Mouse (Mus musculus) midbrain, embryonic 13.5 days (tissue): Measurements from ENCODE around the gene Dmrtb1. TPM values are rescaled to one million over a fixed set of nuclear protein-coding genes. Genes with fewer than 3 reads are reported as not detected.

Experiments
- ATAC-seq: fragments of 200-750 bp; cut with Nextera tagmentation; 2 replicates; pipeline ENCODE4 v1.8.0; 2017; ENCODE audit warnings: mild to moderate bottlenecking, moderate TSS enrichment, moderate library complexity
- H3K27ac ChIP-seq: fragments of 300-500 bp; sonication (generic); 2 replicates; pipeline ENCODE4 v1.5.1; 2015; ENCODE audit warnings: inconsistent platforms, mild to moderate bottlenecking, moderate library complexity
- H3K27me3 ChIP-seq: fragments of 300-500 bp; sonication (generic); 2 replicates; pipeline ENCODE4 v1.6.1; 2015; ENCODE audit warnings: mild to moderate bottlenecking, inconsistent platforms
- H3K36me3 ChIP-seq: fragments of 300-500 bp; sonication (generic); 2 replicates; pipeline ENCODE4 v1.6.1; 2015; ENCODE audit warnings: mild to moderate bottlenecking, inconsistent platforms
- H3K4me1 ChIP-seq: fragments of 300-500 bp; sonication (generic); replicated peaks from 2 replicates; pipeline ENCODE4 v1.6.1; 2015; ENCODE audit warnings: inconsistent platforms
- H3K4me2 ChIP-seq: fragments of 300-500 bp; sonication (generic); replicated peaks from 2 replicates; pipeline ENCODE4 v1.6.1; 2015; ENCODE audit warnings: moderate library complexity, mild to moderate bottlenecking, inconsistent platforms
- H3K4me3 ChIP-seq: fragments of 300-500 bp; sonication (generic); replicated peaks from 2 replicates; pipeline ENCODE4 v1.5.1; 2015; ENCODE audit warnings: mild to moderate bottlenecking, inconsistent platforms
- H3K9ac ChIP-seq: fragments of 300-500 bp; sonication (generic); replicated peaks from 2 replicates; pipeline ENCODE4 v1.6.1; 2015; ENCODE audit warnings: mild to moderate bottlenecking, inconsistent platforms
- H3K9me3 ChIP-seq: fragments of 300-500 bp; sonication (generic); 2 replicates; pipeline ENCODE4 v1.6.1; 2016; ENCODE audit warnings: mild to moderate bottlenecking, inconsistent platforms
- WGBS: fragments of 180-500 bp; shearing (Covaris S2); methylation state at CpG from one replicate; pipeline ENCODE4 v1.1.7; 2015; 5-methylcytosine and 5-hydroxymethylcytosine counted together
- polyA plus RNA-seq: library from polyadenylated mRNA; unstranded; fragments of >200 nt; fragmentation: Nextera tagmentation; extraction: Ambion mirVana; gene quantifications from 2 replicates; pipeline ENCODE4 v1.2.1, GENCODE M21; 2015

Gene Dmrtb1
- polyA plus RNA-seq, 1 experiment from 2014 or later: 79.2 TPM

- peaks cover 29% of the 10 kb centered on the region for H3K4me1 ChIP-seq
- H3K36me3 ChIP-seq: no peaks in the 10 kb centered on the region
- no peak overlapping the region for H3K27ac ChIP-seq
- no peaks in the 10 kb centered on the region for H3K27me3 ChIP-seq
- ATAC-seq: peak; percentile 57; the same call in 1 of the 2 replicates
- H3K9ac ChIP-seq: no peak overlapping the region
- no peaks in the 10 kb centered on the region for H3K9me3 ChIP-seq
- H3K4me2 ChIP-seq: no peak overlapping the region
- no peak overlapping the region for H3K4me3 ChIP-seq
- 58% methylated on average over 9 of the region's 9 CpGs for WGBS
These were observed 32.8 kb upstream of the Dmrtb1 start for GRCm38 (mm10) chr4:107716754-107717299.

- Histone ChIP-seq H3K9ac (no peak overlapping the region), H3K36me3 (no peaks in the 10 kb centered on the region), H3K4me1 (0 out of 2 replicates have a peak, but pooled peaks cover 6% of the 10 kb centered on the region), H3K9me3 (no peaks in the 10 kb centered on the region), H3K27me3 (no peaks in the 10 kb centered on the region), H3K4me3 (no peak overlapping the region), H3K4me2 (no peak overlapping the region), H3K27ac (no peak overlapping the region)
- ATAC-seq: no peak
- WGBS: 71% methylated on average over 4 of the region's 4 CpGs
These were observed 22.9 kb upstream of the Dmrtb1 start for GRCm38 (mm10) chr4:107706884-107707283.

GRCm38 (mm10) chr4:107704185-107704584 is 20.2 kb upstream of the Dmrtb1 start:
- no peak overlapping the region for H3K27ac ChIP-seq
- WGBS: 81% methylated on average over 1 of the region's 1 CpGs

GRCm38 (mm10) chr4:107701679-107702078 is 17.6 kb upstream of the Dmrtb1 start:
- H3K27ac ChIP-seq: no peak overlapping the region
- no peak overlapping the region for H3K9ac ChIP-seq
- no peaks in the 10 kb centered on the region for H3K9me3 ChIP-seq
- H3K36me3 ChIP-seq: no peaks in the 10 kb centered on the region
- no peaks in the 10 kb centered on the region for H3K27me3 ChIP-seq
- WGBS: 79% methylated on average over 11 of the region's 11 CpGs
- no peak for ATAC-seq
- H3K4me2 ChIP-seq: no peak overlapping the region
- no peak overlapping the region for H3K4me3 ChIP-seq
- peaks cover 7% of the 10 kb centered on the region; the same call in 1 of the 2 replicates for H3K4me1 ChIP-seq

More at GRCm38 (mm10) chr4:107704185-107704584, 20.2 kb upstream of the Dmrtb1 start:
- Histone ChIP-seq H3K9ac (no peak overlapping the region), H3K9me3 (no peaks in the 10 kb centered on the region), H3K36me3 (no peaks in the 10 kb centered on the region), H3K4me3 (no peak overlapping the region), H3K27me3 (no peaks in the 10 kb centered on the region), H3K4me2 (no peak overlapping the region), H3K4me1 (peaks cover 7% of the 10 kb centered on the region; the same call in 1 of the 2 replicates)
- no peak for ATAC-seq

GRCm38 (mm10) chr4:107701116-107701515 is 17.1 kb upstream of the Dmrtb1 start:
- Histone ChIP-seq H3K4me1 (peaks cover 7% of the 10 kb centered on the region; the same call in 1 of the 2 replicates), H3K27ac (no peak overlapping the region), H3K36me3 (no peaks in the 10 kb centered on the region), H3K9ac (no peak overlapping the region), H3K9me3 (no peaks in the 10 kb centered on the region), H3K27me3 (no peaks in the 10 kb centered on the region), H3K4me3 (no peak overlapping the region), H3K4me2 (no peak overlapping the region)
- no peak; the same call in 1 of the 2 replicates for ATAC-seq
- 28% methylated on average over 11 of the region's 11 CpGs for WGBS

- ATAC-seq: no peak
- no peak overlapping the region for H3K4me3 ChIP-seq
- H3K4me1 ChIP-seq: peaks cover 7% of the 10 kb centered on the region; the same call in 1 of the 2 replicates
- no peak overlapping the region for H3K9ac ChIP-seq
- no peaks in the 10 kb centered on the region for H3K9me3 ChIP-seq
- no peaks in the 10 kb centered on the region for H3K27me3 ChIP-seq
- no peak overlapping the region for H3K4me2 ChIP-seq
- no peak overlapping the region for H3K27ac ChIP-seq
- H3K36me3 ChIP-seq: no peaks in the 10 kb centered on the region
- 79% methylated on average over 9 of the region's 9 CpGs for WGBS
These were observed 15.2 kb upstream of the Dmrtb1 start for GRCm38 (mm10) chr4:107699271-107699670.

GRCm38 (mm10) chr4:107693816-107694215 is 9.8 kb upstream of the Dmrtb1 start:
- Histone ChIP-seq H3K4me1 (no peaks in the 10 kb centered on the region), H3K27me3 (no peaks in the 10 kb centered on the region), H3K4me3 (no peak overlapping the region), H3K36me3 (no peaks in the 10 kb centered on the region), H3K4me2 (no peak overlapping the region), H3K27ac (no peak overlapping the region), H3K9ac (no peak overlapping the region), H3K9me3 (no peaks in the 10 kb centered on the region)
- WGBS: 77% methylated on average over 5 of the region's 5 CpGs
- no peak for ATAC-seq

GRCm38 (mm10) chr4:107688213-107688612 is 4.2 kb upstream of the Dmrtb1 start:
- Histone ChIP-seq H3K9me3 (no peaks in the 10 kb centered on the region), H3K36me3 (no peaks in the 10 kb centered on the region), H3K27ac (no peak overlapping the region), H3K27me3 (peaks cover 13% of the 10 kb centered on the region), H3K4me3 (no peak overlapping the region), H3K4me1 (peaks cover 9% of the 10 kb centered on the region), H3K4me2 (0 out of 2 replicates have a peak overlapping the region, but pooled peaks have one; percentile 12), H3K9ac (no peak overlapping the region)
- no peak for ATAC-seq
- WGBS: 3% methylated on average over 11 of the region's 11 CpGs

GRCm38 (mm10) chr4:107687127-107687526 is 3.1 kb upstream of the Dmrtb1 start:
- no peak overlapping the region for H3K4me3 ChIP-seq
- peaks cover 21% of the 10 kb centered on the region for H3K27me3 ChIP-seq
- H3K9ac ChIP-seq: no peak overlapping the region
- no peaks in the 10 kb centered on the region for H3K9me3 ChIP-seq
- H3K27ac ChIP-seq: no peak overlapping the region
- H3K4me1 ChIP-seq: peaks cover 9% of the 10 kb centered on the region
- no peak for ATAC-seq
- WGBS: 36% methylated on average over 11 of the region's 12 CpGs
- H3K36me3 ChIP-seq: no peaks in the 10 kb centered on the region
- no peak overlapping the region for H3K4me2 ChIP-seq

- H3K4me1 ChIP-seq: peaks cover 43% of the 10 kb centered on the region
- no peak for ATAC-seq
- no peak overlapping the region for H3K9ac ChIP-seq
- WGBS: 93% methylated on average over 36 of the region's 37 CpGs
- no peak overlapping the region for H3K4me3 ChIP-seq
- H3K36me3 ChIP-seq: no peaks in the 10 kb centered on the region
- H3K27me3 ChIP-seq: peaks cover 34% of the 10 kb centered on the region
- no peak overlapping the region for H3K4me2 ChIP-seq
- H3K27ac ChIP-seq: no peak overlapping the region
- H3K9me3 ChIP-seq: no peaks in the 10 kb centered on the region
These were observed 849 bp downstream of the Dmrtb1 start for GRCm38 (mm10) chr4:107683006-107683756.

- WGBS: 16% methylated on average over 9 of the region's 9 CpGs
- H3K9ac ChIP-seq: peak overlapping the region; percentile 37; the same call in 1 of the 2 replicates
- peak overlapping the region; percentile 55 for H3K4me2 ChIP-seq
- H3K27ac ChIP-seq: peak overlapping the region; percentile 96
- 0 out of 2 replicates have a peak, but pooled peaks cover 3% of the 10 kb centered on the region for H3K36me3 ChIP-seq
- H3K4me3 ChIP-seq: peak overlapping the region; percentile 41; the same call in 1 of the 2 replicates
- ATAC-seq: peak; percentile 73
- no peaks in the 10 kb centered on the region for H3K9me3 ChIP-seq
- H3K27me3 ChIP-seq: peaks cover 46% of the 10 kb centered on the region
- peaks cover 40% of the 10 kb centered on the region for H3K4me1 ChIP-seq
These were observed 2.8 kb downstream of the Dmrtb1 start for GRCm38 (mm10) chr4:107681099-107681849.
